Mouse (Mus musculus) midbrain, embryonic 10.5 days (tissue): ENCODE results near the gene Fam129a. TPM values are rescaled to one million over a fixed set of nuclear protein-coding genes. Genes with fewer than 3 reads are reported as not detected.
"Not testable (repeated sequence)": the region's sequence is repeated elsewhere in the genome, so short reads cannot be mapped to it uniquely, and the experiment has no call there.

ENCODE experiments used
- DNase-seq: peaks from one replicate; pipeline ENCODE4 v3.0.0-alpha.2; 2017; ENCODE audit warnings: low spot score
- H3K27ac ChIP-seq: fragments of 300-500 bp; sonication (generic); replicated peaks from 2 replicates; pipeline ENCODE4 v1.5.1; 2016; ENCODE audit warnings: mild to moderate bottlenecking
- H3K27me3 ChIP-seq: fragments of 300-500 bp; sonication (generic); 2 replicates; pipeline ENCODE4 v1.6.1; 2016; ENCODE audit warnings: low read depth, mild to moderate bottlenecking; ENCODE audit not compliant: poor library complexity, severe bottlenecking
- H3K36me3 ChIP-seq: fragments of 300-500 bp; sonication (generic); 2 replicates; pipeline ENCODE4 v1.6.1; 2016; ENCODE audit warnings: mild to moderate bottlenecking, moderate library complexity
- H3K4me1 ChIP-seq: fragments of 300-500 bp; sonication (generic); 2 replicates; pipeline ENCODE4 v1.6.1; 2016
- H3K4me3 ChIP-seq: fragments of 300-500 bp; sonication (generic); 2 replicates; pipeline ENCODE4 v1.5.1; 2016; ENCODE audit warnings: mild to moderate bottlenecking, moderate library complexity
- H3K9me3 ChIP-seq: fragments of 300-500 bp; sonication (generic); replicated peaks from 2 replicates; pipeline ENCODE4 v1.6.1; 2016; ENCODE audit warnings: mild to moderate bottlenecking
- WGBS: fragments of 180-500 bp; shearing (Covaris S2); methylation state at CpG from one replicate; pipeline ENCODE4 v1.1.7; 2016; 5-methylcytosine and 5-hydroxymethylcytosine counted together
- polyA plus RNA-seq: library from polyadenylated mRNA; unstranded; fragments of >200 nt; fragmentation: Nextera tagmentation; extraction: Ambion mirVana; gene quantifications from 2 replicates; pipeline ENCODE4 v1.2.1, GENCODE M21; 2016

Gene Fam129a
- polyA plus RNA-seq, 1 experiment from 2014 or later = 0.31 TPM

DNA sequence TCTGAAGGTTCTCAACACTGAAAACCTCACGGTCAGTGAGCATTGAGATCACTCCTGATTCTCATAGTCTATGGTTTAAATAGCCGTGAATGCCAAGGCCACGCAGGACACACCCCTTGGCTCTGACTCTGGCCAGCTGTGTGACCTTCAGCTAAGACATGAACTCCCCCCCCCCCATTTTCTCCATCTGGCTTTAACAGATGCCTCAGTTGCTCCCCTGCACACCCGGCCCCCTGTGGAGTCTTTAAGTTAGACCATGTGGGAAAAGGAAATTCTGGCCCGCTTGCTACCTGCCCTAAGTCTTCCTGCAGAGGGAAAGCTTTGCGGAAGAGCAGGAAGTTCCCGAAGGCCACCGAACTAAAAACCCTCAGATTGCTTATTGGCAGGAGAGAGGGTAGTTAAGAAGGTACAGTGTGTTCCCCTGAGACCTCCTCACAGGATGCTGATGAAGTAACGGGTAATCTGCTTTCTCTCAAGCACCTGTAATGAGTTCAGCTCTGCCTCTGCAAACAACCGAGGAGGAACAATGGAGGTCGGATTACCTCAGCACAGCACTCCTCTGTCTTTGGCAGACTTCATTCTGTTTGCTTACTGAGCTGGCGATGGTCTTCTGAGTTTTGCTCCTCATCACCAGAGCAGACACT is 114.8 kb downstream of the Fam129a start:
- H3K4me3 ChIP-seq = peak overlapping the region; percentile 23; the same call in 1 of the 2 replicates
- no peaks in the 10 kb centered on the region for H3K9me3 ChIP-seq
- H3K27me3 ChIP-seq = no peaks in the 10 kb centered on the region
- 12% methylated on average over 12 of the region's 12 CpGs for WGBS
- no peaks in the 10 kb centered on the region for H3K36me3 ChIP-seq
- peaks cover 17% of the 10 kb centered on the region for H3K4me1 ChIP-seq
- H3K27ac ChIP-seq = 0 out of 2 replicates have a peak overlapping the region, but pooled peaks have one; percentile 23
- DNase-seq = peak; percentile 14

DNA sequence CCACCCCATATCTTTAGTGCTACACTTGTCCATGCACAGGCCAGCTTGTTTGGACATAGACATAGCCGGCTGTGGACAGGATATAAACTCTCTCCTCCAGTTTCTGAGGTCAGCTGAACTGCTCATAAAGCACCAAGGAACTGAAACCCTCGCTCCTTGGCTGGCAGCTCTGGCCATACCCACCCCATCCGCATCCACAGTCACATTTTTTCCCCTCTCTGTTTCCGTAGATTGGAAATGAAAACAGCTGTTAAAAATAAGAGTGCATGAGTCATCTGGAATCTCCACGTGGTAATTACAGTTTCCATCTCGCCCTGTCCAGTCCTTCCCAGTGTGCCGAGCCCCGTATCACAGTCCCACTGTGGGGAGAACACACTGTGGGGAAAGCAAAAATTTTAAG is 115.7 kb downstream of the Fam129a start:
- H3K4me3 ChIP-seq = no peak overlapping the region
- H3K9me3 ChIP-seq = no peaks in the 10 kb centered on the region
- peaks cover 17% of the 10 kb centered on the region for H3K4me1 ChIP-seq
- peak overlapping the region; percentile 10; the same call in 1 of the 2 replicates for H3K27ac ChIP-seq
- 71% methylated on average over 8 of the region's 8 CpGs for WGBS
- no peaks in the 10 kb centered on the region for H3K36me3 ChIP-seq
- no peak for DNase-seq
- H3K27me3 ChIP-seq = no peaks in the 10 kb centered on the region

DNA sequence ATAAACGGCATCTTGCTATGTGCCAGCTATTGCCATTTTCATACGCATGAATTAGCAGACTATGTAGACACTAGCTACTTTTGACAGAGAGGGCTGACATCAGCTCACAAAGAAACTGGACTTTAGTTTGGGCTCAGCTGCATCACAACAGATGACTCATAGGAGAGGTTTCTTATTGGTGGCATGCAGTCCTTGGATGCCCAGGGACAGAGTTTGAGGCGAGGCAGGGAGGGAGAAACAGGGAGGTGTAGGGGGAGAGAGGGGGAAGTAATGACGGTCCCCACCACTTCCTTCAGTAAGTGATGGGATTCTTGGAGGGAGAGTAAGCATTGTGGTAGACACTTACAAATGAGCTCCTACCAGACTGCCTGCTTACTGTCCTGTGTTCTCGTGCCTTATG is 118.0 kb downstream of the Fam129a start:
- no peaks in the 10 kb centered on the region for H3K36me3 ChIP-seq
- no peaks in the 10 kb centered on the region for H3K27me3 ChIP-seq

DNA sequence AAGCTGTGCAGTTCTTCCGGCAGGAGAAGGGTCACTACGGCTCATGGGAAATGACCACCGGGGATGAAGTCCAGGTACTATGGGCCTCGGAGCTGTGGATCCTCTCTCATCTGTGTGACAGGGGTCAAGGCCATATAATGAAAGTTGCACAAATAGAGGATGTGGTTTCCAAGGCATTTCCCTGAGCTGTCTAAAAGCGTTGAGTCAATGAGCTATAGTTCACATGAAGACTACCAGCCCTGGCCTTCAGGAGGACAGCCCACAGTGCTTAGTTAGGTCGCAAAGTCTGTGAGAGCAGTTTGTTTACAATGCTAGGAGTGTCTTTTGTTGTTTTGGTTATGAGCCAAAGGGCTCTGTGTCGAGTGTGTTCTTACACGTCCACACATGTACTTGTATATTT is 118.6 kb downstream of the Fam129a start:
- WGBS = 87% methylated on average over 8 of the region's 8 CpGs
- Histone ChIP-seq H3K27ac (no peak overlapping the region), H3K27me3 (no peaks in the 10 kb centered on the region), H3K36me3 (no peaks in the 10 kb centered on the region), H3K9me3 (no peaks in the 10 kb centered on the region), H3K4me3 (no peak overlapping the region), H3K4me1 (peaks cover 17% of the 10 kb centered on the region)
- DNase-seq = no peak

More for the DNA sequence above, 118.0 kb downstream of the Fam129a start:
- H3K4me1 ChIP-seq = peaks cover 17% of the 10 kb centered on the region
- H3K27ac ChIP-seq = no peak overlapping the region
- DNase-seq = no peak
- WGBS = 81% methylated on average over 5 of the region's 5 CpGs
- no peaks in the 10 kb centered on the region for H3K9me3 ChIP-seq
- no peak overlapping the region for H3K4me3 ChIP-seq

DNA sequence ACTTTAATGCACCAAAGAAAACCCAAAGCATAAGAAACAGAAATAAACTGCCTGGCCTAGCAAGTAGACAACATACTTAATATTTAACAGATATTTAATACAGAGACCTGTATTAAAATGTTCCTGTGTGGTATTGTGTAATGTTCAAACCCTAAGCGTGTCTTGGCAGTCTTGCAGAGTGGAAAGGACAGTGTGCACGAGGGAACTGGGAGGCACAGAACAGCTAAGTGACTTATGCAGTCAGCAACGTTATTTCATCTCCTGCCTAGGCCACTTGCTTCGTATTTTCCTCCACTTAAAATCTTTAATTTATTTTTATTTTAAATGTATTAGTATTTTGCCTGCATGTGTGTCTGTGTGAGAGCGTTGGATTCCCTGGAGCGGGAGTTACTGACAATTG is 119.1 kb downstream of the Fam129a start:
- Histone ChIP-seq H3K4me1 (peaks cover 17% of the 10 kb centered on the region), H3K27me3 (no peaks in the 10 kb centered on the region), H3K27ac (no peak overlapping the region), H3K36me3 (no peaks in the 10 kb centered on the region), H3K9me3 (no peaks in the 10 kb centered on the region), H3K4me3 (no peak overlapping the region)
- WGBS = 91% methylated on average over 6 of the region's 6 CpGs
- no peak for DNase-seq

DNA sequence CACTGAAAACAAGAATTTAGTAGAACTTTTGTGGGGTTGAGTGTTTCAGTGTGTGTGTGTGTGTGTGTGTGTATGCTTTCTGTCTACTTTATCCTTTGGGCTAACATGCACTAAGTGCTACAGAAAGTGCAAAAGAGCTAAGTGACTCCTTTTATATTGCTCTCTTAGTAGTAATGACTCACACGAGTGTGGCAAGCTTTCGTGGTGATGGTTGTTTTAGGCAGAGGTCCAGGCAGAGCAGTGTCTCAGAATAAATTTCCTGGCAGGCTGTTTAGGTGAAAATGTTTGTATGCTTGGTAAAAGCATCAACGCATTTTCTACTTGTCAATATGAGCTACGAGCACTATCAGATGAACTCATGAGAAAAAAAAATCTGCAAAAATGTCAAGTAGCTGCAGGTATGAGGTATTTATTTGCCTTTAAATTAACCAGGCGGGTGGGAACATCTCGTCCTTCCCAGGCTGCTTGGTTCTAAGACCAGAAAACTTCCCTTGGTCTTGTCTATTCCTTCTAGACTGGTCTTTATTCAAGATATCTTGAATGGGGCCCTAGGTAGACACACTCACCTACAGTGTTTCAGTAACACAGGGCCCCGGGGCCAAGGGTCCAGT is 119.7 kb downstream of the Fam129a start:
- Histone ChIP-seq H3K27ac (no peak overlapping the region), H3K9me3 (no peaks in the 10 kb centered on the region), H3K27me3 (no peaks in the 10 kb centered on the region), H3K4me1 (peaks cover 10% of the 10 kb centered on the region), H3K36me3 (no peaks in the 10 kb centered on the region), H3K4me3 (no peak overlapping the region)
- 86% methylated on average over 7 of the region's 7 CpGs for WGBS
- DNase-seq = no peak

DNA sequence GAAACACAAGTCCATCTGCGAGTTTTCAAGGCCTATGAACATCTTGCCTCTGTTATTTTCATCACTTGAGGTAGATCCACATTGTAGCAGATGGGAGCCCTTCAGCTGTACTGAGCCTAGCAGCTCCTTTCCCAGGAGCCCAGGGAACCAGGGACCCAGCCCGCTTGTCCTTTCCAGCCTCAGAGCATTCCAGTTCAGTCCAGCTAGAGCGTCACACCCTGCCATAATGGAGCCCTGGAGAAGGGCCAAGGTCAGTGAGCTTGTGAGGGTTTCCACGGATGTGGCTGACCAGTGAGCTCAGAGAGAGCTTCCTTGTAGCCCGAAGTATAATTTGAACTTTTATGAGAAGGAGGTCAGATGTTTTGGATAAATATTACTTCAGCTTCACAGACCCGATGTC is 121.9 kb downstream of the Fam129a start:
- not testable (repeated sequence) for H3K36me3 ChIP-seq, H3K4me3 ChIP-seq, H3K9me3 ChIP-seq, H3K27me3 ChIP-seq, DNase-seq, H3K4me1 ChIP-seq, H3K27ac ChIP-seq
- WGBS = 84% methylated on average over 6 of the region's 6 CpGs

DNA sequence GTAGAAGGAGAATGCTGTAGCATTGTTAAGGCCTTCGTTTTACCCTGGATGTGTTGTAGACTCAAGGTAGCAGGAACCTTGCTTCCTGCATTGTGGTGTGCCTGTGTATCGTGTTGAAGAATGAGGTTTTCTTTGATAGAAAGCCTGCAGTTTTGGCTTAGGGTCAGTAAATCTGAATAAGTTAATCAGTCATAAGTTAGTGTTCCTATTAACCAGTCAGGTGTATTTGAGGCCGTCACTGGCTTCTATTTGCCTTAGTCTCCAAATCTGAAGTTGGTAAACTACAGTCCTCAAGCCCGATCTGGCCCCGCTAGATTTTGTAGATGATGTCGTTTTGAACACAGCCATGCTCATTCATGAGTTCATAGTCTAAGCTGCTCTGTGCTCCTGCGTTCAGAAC is 125.8 kb downstream of the Fam129a start:
- no peaks in the 10 kb centered on the region for H3K4me1 ChIP-seq
- H3K27ac ChIP-seq = no peak overlapping the region
- no peaks in the 10 kb centered on the region for H3K27me3 ChIP-seq
- no peaks in the 10 kb centered on the region for H3K36me3 ChIP-seq
- no peak overlapping the region for H3K4me3 ChIP-seq
- no peak for DNase-seq
- H3K9me3 ChIP-seq = no peaks in the 10 kb centered on the region
- 90% methylated on average over 7 of the region's 7 CpGs for WGBS

DNA sequence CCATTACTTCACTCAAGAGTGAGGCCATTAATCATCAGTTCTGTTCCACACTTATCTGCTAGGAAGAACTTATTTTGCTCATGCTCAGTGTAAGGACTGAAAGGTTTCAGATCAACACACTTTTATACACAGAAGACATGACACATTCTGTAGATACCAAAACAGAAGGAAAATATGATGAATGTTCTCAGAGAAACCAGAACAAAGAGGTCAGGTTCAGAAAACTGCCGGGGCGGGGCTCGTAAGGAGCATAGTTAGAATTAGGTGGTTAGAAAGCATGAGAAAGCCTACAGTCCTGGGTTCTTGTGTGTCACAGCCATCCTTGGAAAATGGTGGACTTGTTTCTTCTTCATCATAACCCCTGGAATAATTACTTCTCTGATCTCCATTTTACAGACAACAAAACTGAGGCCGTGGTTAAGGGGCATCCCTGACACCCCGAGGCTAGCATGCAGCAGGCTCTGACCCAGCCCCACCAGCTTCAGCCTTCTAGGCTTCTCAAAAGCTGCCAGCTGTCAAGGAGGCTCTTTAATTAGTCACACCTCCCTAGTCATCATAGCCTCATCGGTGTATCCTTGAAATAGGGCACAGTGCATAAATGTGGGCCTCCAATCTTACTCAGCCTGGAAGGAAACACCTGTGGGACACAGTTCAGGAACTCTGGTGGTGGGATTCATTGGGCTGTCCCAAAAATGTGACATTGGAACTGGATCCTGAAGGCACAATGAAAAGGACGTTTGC is 127.1 kb downstream of the Fam129a start:
- H3K4me1 ChIP-seq = no peaks in the 10 kb centered on the region
- no peak for DNase-seq
- H3K27me3 ChIP-seq = no peaks in the 10 kb centered on the region
- WGBS = 86% methylated on average over 7 of the region's 7 CpGs
- H3K9me3 ChIP-seq = no peaks in the 10 kb centered on the region
- H3K36me3 ChIP-seq = no peaks in the 10 kb centered on the region
- H3K4me3 ChIP-seq = no peak overlapping the region
- H3K27ac ChIP-seq = no peak overlapping the region

DNA sequence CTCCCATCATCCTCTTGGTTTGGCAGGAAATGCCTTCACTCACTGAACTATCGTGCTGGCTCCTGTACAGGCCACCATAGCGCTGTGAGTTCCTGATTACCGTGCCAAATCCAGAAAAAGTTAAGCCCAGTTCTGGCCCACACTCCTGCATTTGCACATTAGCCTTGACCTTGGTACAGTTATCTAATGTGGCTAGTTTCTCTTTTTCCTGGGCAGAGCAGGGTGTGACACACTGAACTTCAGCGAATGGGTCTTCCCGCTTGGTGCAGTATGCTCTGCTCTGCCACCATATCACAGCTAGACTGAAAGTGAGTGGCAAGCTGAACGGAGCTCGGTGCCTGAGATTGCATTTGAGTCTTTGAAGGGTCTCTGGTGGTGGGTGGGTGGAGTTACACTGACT is 128.4 kb downstream of the Fam129a start:
- Histone ChIP-seq H3K27ac (no peak overlapping the region), H3K9me3 (no peaks in the 10 kb centered on the region), H3K4me1 (no peaks in the 10 kb centered on the region), H3K27me3 (no peaks in the 10 kb centered on the region), H3K4me3 (no peak overlapping the region), H3K36me3 (no peaks in the 10 kb centered on the region)
- no peak for DNase-seq
- 84% methylated on average over 7 of the region's 7 CpGs for WGBS

DNA sequence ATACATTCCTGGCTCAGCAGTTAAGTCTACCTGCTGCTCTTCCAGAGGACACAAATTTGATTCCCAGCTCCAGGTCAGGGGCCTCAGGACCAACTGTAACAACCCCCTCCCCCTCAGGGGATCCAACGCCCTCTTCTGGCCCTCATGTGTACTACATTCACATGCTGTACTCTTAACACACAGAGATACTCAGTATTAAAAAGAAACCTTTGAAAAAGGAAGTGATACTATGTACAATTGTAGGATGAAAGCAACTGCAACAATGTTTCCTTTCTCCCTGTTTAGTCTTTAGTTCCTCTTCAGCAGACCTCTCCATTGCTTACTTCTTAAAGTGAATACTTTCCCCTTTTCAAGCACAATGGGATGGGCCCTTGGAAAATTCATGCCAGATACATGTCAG is 131.8 kb downstream of the Fam129a start:
- 35% methylated on average over 1 of the region's 1 CpGs for WGBS

DNA sequence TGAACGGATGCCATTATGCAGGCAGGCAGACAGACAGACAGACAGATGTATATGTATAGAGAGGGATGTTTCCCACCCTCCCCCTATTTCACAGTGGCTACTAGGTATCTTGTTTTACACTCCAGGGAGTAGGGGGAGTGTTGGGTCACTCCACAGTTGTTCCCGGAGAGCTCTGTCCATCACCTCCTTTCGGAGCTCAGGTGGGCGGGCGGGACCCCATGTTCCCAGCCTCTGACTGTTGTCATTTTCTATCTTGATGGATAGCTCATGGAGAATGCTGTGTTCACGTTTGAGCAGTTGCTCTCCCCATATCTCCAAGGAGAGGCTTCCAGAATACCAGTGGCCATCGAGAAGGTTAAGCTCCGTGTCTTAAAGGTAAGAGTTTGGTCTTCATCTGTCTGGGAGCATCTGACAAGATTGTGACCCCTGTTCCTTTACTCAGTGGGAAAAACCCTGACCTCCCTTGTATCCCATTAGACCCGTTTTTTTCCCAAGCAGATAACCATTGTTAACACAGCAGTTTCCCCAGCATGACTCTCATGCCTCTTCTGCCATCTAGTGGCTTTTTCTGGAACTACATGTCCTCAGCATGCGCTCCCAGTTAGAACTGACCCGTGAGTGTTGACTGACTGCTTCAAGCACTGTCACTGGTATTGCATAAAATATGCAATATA is 134.9 kb downstream of the Fam129a start:
- Histone ChIP-seq H3K4me3 (no peak overlapping the region), H3K27me3 (no peaks in the 10 kb centered on the region), H3K27ac (no peak overlapping the region), H3K4me1 (0 out of 2 replicates have a peak, but pooled peaks cover 4% of the 10 kb centered on the region), H3K9me3 (no peaks in the 10 kb centered on the region), H3K36me3 (no peaks in the 10 kb centered on the region)
- DNase-seq = peak; percentile 77
- WGBS = 43% methylated on average over 11 of the region's 11 CpGs

More for the DNA sequence above, 131.8 kb downstream of the Fam129a start:
- no peak overlapping the region for H3K4me3 ChIP-seq
- no peaks in the 10 kb centered on the region for H3K9me3 ChIP-seq
- DNase-seq = no peak
- 0 out of 2 replicates have a peak, but pooled peaks cover 4% of the 10 kb centered on the region for H3K4me1 ChIP-seq
- no peaks in the 10 kb centered on the region for H3K36me3 ChIP-seq
- no peak overlapping the region for H3K27ac ChIP-seq
- H3K27me3 ChIP-seq = no peaks in the 10 kb centered on the region
